Mouse (Mus musculus): ENCODE data around the gene Hps4. TPM values are rescaled to one million over a fixed set of nuclear protein-coding genes. Genes with fewer than 3 reads are reported as not detected.

Hps4 gene
- polyA plus RNA-seq, 1 experiment = 8.0 TPM

GRCm38 (mm10) chr5:112367929-112368328 is 25.0 kb downstream of the Hps4 start:
- Histone ChIP-seq H3K4me1 (ENCODE audit: control insufficient read depth, insufficient read depth, insufficient read length, low read length) (no peaks in the 10 kb centered on the region), H3K4me3 (ENCODE audit: insufficient read depth, low read depth, low read length) (no peak overlapping the region), H3K27ac (replicated peaks; ENCODE audit: low read depth, low read length) (no peak overlapping the region)

- Histone ChIP-seq H3K4me3 (ENCODE audit: insufficient read depth, low read depth, low read length) (no peak overlapping the region), H3K27ac (replicated peaks; ENCODE audit: low read depth, low read length) (no peak overlapping the region), H3K4me1 (ENCODE audit: control insufficient read depth, insufficient read depth, insufficient read length, low read length) (no peaks in the 10 kb centered on the region)
These were observed 25.8 kb downstream of the Hps4 start for GRCm38 (mm10) chr5:112368666-112369065.

- H3K4me1 ChIP-seq (ENCODE audit: control insufficient read depth, insufficient read depth, insufficient read length, low read length) = no peaks in the 10 kb centered on the region
- no peak overlapping the region for H3K27ac ChIP-seq (replicated peaks; ENCODE audit: low read depth, low read length)
- no peak overlapping the region for H3K4me3 ChIP-seq (ENCODE audit: insufficient read depth, low read depth, low read length)
These were observed 26.4 kb downstream of the Hps4 start for GRCm38 (mm10) chr5:112369326-112369725.

GRCm38 (mm10) chr5:112370236-112370813 is 27.4 kb downstream of the Hps4 start:
- Histone ChIP-seq H3K4me1 (ENCODE audit: control insufficient read depth, insufficient read depth, insufficient read length, low read length) (no peaks in the 10 kb centered on the region), H3K4me3 (ENCODE audit: insufficient read depth, low read depth, low read length) (no peak overlapping the region), H3K27ac (replicated peaks; ENCODE audit: low read depth, low read length) (no peak overlapping the region)

GRCm38 (mm10) chr5:112371933-112372332 is 29.1 kb downstream of the Hps4 start:
- no peak overlapping the region for H3K27ac ChIP-seq (replicated peaks; ENCODE audit: low read depth, low read length)
- H3K4me1 ChIP-seq (ENCODE audit: control insufficient read depth, insufficient read depth, insufficient read length, low read length) = no peaks in the 10 kb centered on the region
- H3K4me3 ChIP-seq (ENCODE audit: insufficient read depth, low read depth, low read length) = no peak overlapping the region

- no peak overlapping the region for H3K4me3 ChIP-seq (ENCODE audit: insufficient read depth, low read depth, low read length)
- no peak overlapping the region for H3K27ac ChIP-seq (replicated peaks; ENCODE audit: low read depth, low read length)
- peaks cover 4% of the 10 kb centered on the region; the same call in 1 of the 2 replicates for H3K4me1 ChIP-seq (ENCODE audit: control insufficient read depth, insufficient read depth, insufficient read length, low read length)
These were observed 33.2 kb downstream of the Hps4 start for GRCm38 (mm10) chr5:112376111-112376510.

GRCm38 (mm10) chr5:112377380-112377779 is 34.5 kb downstream of the Hps4 start:
- Histone ChIP-seq H3K4me3 (ENCODE audit: insufficient read depth, low read depth, low read length) (no peak overlapping the region), H3K4me1 (ENCODE audit: control insufficient read depth, insufficient read depth, insufficient read length, low read length) (peaks cover 5% of the 10 kb centered on the region; the same call in 1 of the 2 replicates), H3K27ac (replicated peaks; ENCODE audit: low read depth, low read length) (no peak overlapping the region)

GRCm38 (mm10) chr5:112378716-112379115 is 35.8 kb downstream of the Hps4 start:
- peak overlapping the region; percentile 26; the same call in 1 of the 2 replicates for H3K27ac ChIP-seq (replicated peaks; ENCODE audit: low read depth, low read length)
- peaks cover 9% of the 10 kb centered on the region; the same call in 1 of the 2 replicates for H3K4me1 ChIP-seq (ENCODE audit: control insufficient read depth, insufficient read depth, insufficient read length, low read length)
- H3K4me3 ChIP-seq (ENCODE audit: insufficient read depth, low read depth, low read length) = no peak overlapping the region

GRCm38 (mm10) chr5:112381154-112381553 is 38.3 kb downstream of the Hps4 start:
- H3K4me1 ChIP-seq (ENCODE audit: control insufficient read depth, insufficient read depth, insufficient read length, low read length) = peaks cover 9% of the 10 kb centered on the region; the same call in 1 of the 2 replicates
- H3K27ac ChIP-seq (replicated peaks; ENCODE audit: low read depth, low read length) = no peak overlapping the region

GRCm38 (mm10) chr5:112382042-112382441 is 39.2 kb downstream of the Hps4 start:
- no peak overlapping the region for H3K4me3 ChIP-seq (ENCODE audit: insufficient read depth, low read depth, low read length)
- no peak overlapping the region for H3K27ac ChIP-seq (replicated peaks; ENCODE audit: low read depth, low read length)

More at GRCm38 (mm10) chr5:112381154-112381553, 38.3 kb downstream of the Hps4 start:
- no peak overlapping the region for H3K4me3 ChIP-seq (ENCODE audit: insufficient read depth, low read depth, low read length)

GRCm38 (mm10) chr5:112382641-112383330 is 39.9 kb downstream of the Hps4 start:
- peak overlapping the region; percentile 10; the same call in 1 of the 2 replicates for H3K27ac ChIP-seq (replicated peaks; ENCODE audit: low read depth, low read length)
- H3K4me1 ChIP-seq (ENCODE audit: control insufficient read depth, insufficient read depth, insufficient read length, low read length) = peaks cover 5% of the 10 kb centered on the region; the same call in 1 of the 2 replicates
- no peak overlapping the region for H3K4me3 ChIP-seq (ENCODE audit: insufficient read depth, low read depth, low read length)

More at GRCm38 (mm10) chr5:112382042-112382441, 39.2 kb downstream of the Hps4 start:
- H3K4me1 ChIP-seq (ENCODE audit: control insufficient read depth, insufficient read depth, insufficient read length, low read length) = peaks cover 9% of the 10 kb centered on the region; the same call in 1 of the 2 replicates

- H3K4me3 ChIP-seq (ENCODE audit: insufficient read depth, low read depth, low read length) = no peak overlapping the region
- peaks cover 5% of the 10 kb centered on the region; the same call in 1 of the 2 replicates for H3K4me1 ChIP-seq (ENCODE audit: control insufficient read depth, insufficient read depth, insufficient read length, low read length)
- no peak overlapping the region for H3K27ac ChIP-seq (replicated peaks; ENCODE audit: low read depth, low read length)
These were observed 42.1 kb downstream of the Hps4 start for GRCm38 (mm10) chr5:112384805-112385472.

GRCm38 (mm10) chr5:112385973-112386372 is 43.1 kb downstream of the Hps4 start:
- H3K27ac ChIP-seq (replicated peaks; ENCODE audit: low read depth, low read length) = no peak overlapping the region

GRCm38 (mm10) chr5:112389352-112389751 is 46.5 kb downstream of the Hps4 start:
- Histone ChIP-seq H3K4me3 (ENCODE audit: insufficient read depth, low read depth, low read length) (no peak overlapping the region), H3K4me1 (ENCODE audit: control insufficient read depth, insufficient read depth, insufficient read length, low read length) (no peaks in the 10 kb centered on the region)

More at GRCm38 (mm10) chr5:112385973-112386372, 43.1 kb downstream of the Hps4 start:
- Histone ChIP-seq H3K4me3 (ENCODE audit: insufficient read depth, low read depth, low read length) (no peak overlapping the region), H3K4me1 (ENCODE audit: control insufficient read depth, insufficient read depth, insufficient read length, low read length) (peaks cover 5% of the 10 kb centered on the region; the same call in 1 of the 2 replicates)

GRCm38 (mm10) chr5:112391002-112391401 is 48.1 kb downstream of the Hps4 start:
- no peak overlapping the region for H3K27ac ChIP-seq (replicated peaks; ENCODE audit: low read depth, low read length)
- no peak overlapping the region for H3K4me3 ChIP-seq (ENCODE audit: insufficient read depth, low read depth, low read length)
- H3K4me1 ChIP-seq (ENCODE audit: control insufficient read depth, insufficient read depth, insufficient read length, low read length) = no peaks in the 10 kb centered on the region

More at GRCm38 (mm10) chr5:112389352-112389751, 46.5 kb downstream of the Hps4 start:
- no peak overlapping the region for H3K27ac ChIP-seq (replicated peaks; ENCODE audit: low read depth, low read length)
